Mouse (Mus musculus): ENCODE results near the gene Cdc37. TPM values are rescaled to one million over a fixed set of nuclear protein-coding genes. Genes with fewer than 3 reads are reported as not detected.

Cdc37 gene
- polyA plus RNA-seq, 1 experiment from 2014 or later, result 256 TPM

- H3K4me3 ChIP-seq (replicated peaks; ENCODE audit: low read depth, low read length), result no peak overlapping the region
- no peak for TF ChIP-seq CTCF (IDR thresholded peaks at IDR 0.05; ENCODE audit: low read depth)
- H3K4me2 ChIP-seq (ENCODE audit: low read length), result no peak overlapping the region
- no peak overlapping the region for H3K9ac ChIP-seq (ENCODE audit: low read depth, low read length)
- H3K27me3 ChIP-seq (ENCODE audit: insufficient read depth, low read length), result no peaks in the 10 kb centered on the region
- H3K36me3 ChIP-seq (ENCODE audit: insufficient read depth, low read length), result no peaks in the 10 kb centered on the region
- no peaks in the 10 kb centered on the region for H3K4me1 ChIP-seq (replicated peaks; ENCODE audit: insufficient read depth, low read length)
- H3K9me3 ChIP-seq (replicated peaks; ENCODE audit: low read length), result no peaks in the 10 kb centered on the region
- no peak for ATAC-seq (replicated peaks; ENCODE audit: low FRiP score, low read depth)
- no peak overlapping the region for H3K27ac ChIP-seq
- 84% methylated on average over 7 of the region's 7 CpGs for WGBS
- DNase-seq (ENCODE audit: low spot score), result no peak
Observed at GRCm38 (mm10) chr9:21114190-21114589, 35.6 kb downstream of the Cdc37 start.

DNA sequence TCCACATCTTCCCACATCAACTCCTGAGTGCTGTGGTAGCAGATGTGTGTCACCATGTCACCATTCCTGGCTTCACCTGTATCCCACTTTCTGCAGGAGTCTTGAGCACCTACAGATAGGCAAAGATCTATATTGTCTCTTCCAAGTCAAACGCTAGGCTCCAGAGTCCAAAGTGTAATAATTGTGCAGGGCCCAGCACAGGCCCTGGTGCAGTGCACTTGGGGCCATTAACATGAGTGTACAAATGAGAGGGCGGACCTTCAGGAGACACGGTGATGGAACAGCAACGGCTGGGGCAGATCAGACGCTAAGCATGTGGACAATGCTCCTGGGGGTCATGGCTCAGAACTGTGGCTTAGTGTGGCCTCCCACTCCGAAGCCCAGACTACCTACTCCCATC, 36.0 kb downstream of the Cdc37 start:
- Histone ChIP-seq H3K27ac (no peak overlapping the region), H3K36me3 (ENCODE audit: insufficient read depth, low read length) (no peaks in the 10 kb centered on the region), H3K9me3 (replicated peaks; ENCODE audit: low read length) (no peaks in the 10 kb centered on the region), H3K9ac (ENCODE audit: low read depth, low read length) (no peak overlapping the region), H3K4me2 (ENCODE audit: low read length) (no peak overlapping the region), H3K27me3 (ENCODE audit: insufficient read depth, low read length) (no peaks in the 10 kb centered on the region), H3K4me3 (replicated peaks; ENCODE audit: low read depth, low read length) (no peak overlapping the region), H3K4me1 (replicated peaks; ENCODE audit: insufficient read depth, low read length) (no peaks in the 10 kb centered on the region)
- ATAC-seq (replicated peaks; ENCODE audit: low FRiP score, low read depth), result no peak
- WGBS, result 77% methylated on average over 6 of the region's 6 CpGs
- no peak for TF ChIP-seq CTCF (IDR thresholded peaks at IDR 0.05; ENCODE audit: low read depth)
- no peak for DNase-seq (ENCODE audit: low spot score)

DNA sequence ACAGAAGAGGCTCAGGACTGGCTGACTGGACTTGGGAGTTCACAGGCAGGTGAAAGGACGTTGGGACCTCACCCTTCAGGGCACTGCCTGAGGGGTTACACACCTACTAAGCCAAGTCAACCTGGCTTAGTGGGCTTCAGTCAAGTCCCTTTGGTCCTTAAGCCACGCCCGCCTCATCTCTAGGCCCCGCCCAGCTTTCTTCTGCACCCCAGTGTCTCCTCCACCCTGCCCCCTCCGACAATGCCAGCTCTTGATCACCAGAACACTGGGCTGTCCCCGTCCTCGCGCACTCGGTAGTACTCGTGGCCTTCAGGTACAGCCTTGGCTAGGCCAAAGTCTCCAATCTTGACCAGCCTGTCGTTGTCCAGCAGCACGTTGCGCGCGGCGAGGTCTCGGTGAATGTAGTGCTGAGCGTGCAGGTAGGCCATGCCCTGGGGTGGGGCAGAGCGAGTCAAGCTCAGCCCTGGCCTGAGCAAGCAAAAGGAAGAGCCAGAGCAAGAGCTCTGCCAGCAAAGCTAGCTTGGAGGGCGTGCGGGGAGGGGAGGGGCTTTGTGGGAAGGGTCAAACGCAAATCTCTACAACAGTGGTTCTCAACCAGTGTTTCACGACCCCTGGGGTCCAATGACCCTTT, 42.1 kb downstream of the Cdc37 start:
- 50% methylated on average over 23 of the region's 23 CpGs for WGBS
- H3K4me3 ChIP-seq (replicated peaks; ENCODE audit: low read depth, low read length), result no peak overlapping the region
- H3K4me2 ChIP-seq (ENCODE audit: low read length), result no peak overlapping the region
- no peak for ATAC-seq (replicated peaks; ENCODE audit: low FRiP score, low read depth)
- H3K4me1 ChIP-seq (replicated peaks; ENCODE audit: insufficient read depth, low read length), result no peaks in the 10 kb centered on the region
- no peaks in the 10 kb centered on the region for H3K9me3 ChIP-seq (replicated peaks; ENCODE audit: low read length)
- H3K9ac ChIP-seq (ENCODE audit: low read depth, low read length), result no peak overlapping the region
- DNase-seq (ENCODE audit: low spot score), result no peak
- H3K27me3 ChIP-seq (ENCODE audit: insufficient read depth, low read length), result no peaks in the 10 kb centered on the region
- TF ChIP-seq CTCF (IDR thresholded peaks at IDR 0.05; ENCODE audit: low read depth), result no peak
- no peak overlapping the region for H3K27ac ChIP-seq
- H3K36me3 ChIP-seq (ENCODE audit: insufficient read depth, low read length), result no peaks in the 10 kb centered on the region

DNA sequence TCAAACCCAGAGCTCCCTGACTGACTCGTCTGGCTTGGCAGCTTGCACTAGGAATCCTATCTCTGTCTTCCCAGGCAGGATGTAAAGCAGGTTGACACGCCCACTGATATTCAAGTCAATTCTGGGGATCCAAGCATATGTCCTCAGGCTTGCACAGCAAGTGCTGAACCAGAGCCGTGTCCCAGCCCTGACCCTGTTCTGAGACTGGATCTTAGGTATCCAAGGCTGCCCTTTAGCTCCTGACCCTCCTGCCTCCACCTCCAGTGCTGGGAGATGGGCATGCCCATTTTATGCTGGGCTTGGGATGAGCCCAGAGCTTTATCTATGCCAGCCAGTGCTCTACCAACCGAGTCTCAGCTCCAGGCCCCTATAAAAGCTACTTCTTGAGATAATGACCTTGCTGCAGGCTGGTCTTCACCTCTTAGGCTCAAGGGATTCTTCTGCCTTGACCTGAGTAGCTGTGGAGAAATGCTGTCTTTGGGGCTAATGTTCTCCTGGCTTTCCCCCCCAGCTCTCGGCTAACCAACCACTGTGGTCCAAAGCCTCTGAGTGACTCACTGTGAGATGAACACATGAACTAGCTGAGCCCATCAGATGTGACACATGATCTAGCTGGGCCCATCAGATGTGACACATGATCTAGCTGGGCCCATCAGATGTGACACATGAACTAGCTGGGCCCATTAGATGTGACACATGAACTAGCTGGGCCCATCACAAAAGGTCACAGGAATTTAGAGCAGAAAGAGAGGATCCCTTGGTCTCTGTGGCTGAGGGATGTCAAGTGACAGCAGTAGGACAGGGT, 43.8 kb downstream of the Cdc37 start:
- WGBS, result 64% methylated on average over 5 of the region's 5 CpGs

DNA sequence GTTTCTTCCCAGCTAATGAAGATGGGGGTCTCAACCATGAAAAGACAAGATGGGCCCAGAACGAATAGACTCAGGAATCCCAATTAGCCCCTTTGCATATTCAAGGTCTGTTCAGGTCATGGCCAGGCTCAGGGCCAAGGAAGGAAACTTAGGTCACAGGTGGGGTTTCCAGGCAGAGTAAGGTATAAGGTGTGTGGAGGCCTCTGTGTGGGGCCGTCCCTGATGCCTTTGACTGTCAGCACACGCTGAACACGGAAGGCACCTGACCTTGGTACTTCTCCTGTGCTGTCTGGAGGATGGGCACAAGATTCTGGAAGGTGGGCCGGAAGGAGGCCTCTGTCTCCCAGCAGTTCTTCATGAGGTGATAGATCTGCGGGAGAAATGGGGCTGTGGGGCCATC, 45.0 kb downstream of the Cdc37 start:
- Histone ChIP-seq H3K4me3 (replicated peaks; ENCODE audit: low read depth, low read length) (no peak overlapping the region), H3K9me3 (replicated peaks; ENCODE audit: low read length) (no peaks in the 10 kb centered on the region), H3K9ac (ENCODE audit: low read depth, low read length) (no peak overlapping the region), H3K27ac (no peak overlapping the region), H3K4me2 (ENCODE audit: low read length) (no peak overlapping the region), H3K27me3 (ENCODE audit: insufficient read depth, low read length) (no peaks in the 10 kb centered on the region), H3K4me1 (replicated peaks; ENCODE audit: insufficient read depth, low read length) (no peaks in the 10 kb centered on the region), H3K36me3 (ENCODE audit: insufficient read depth, low read length) (no peaks in the 10 kb centered on the region)
- 88% methylated on average over 6 of the region's 6 CpGs for WGBS
- ATAC-seq (replicated peaks; ENCODE audit: low FRiP score, low read depth), result no peak
- TF ChIP-seq CTCF (IDR thresholded peaks at IDR 0.05; ENCODE audit: low read depth), result no peak
- no peak for DNase-seq (ENCODE audit: low spot score)

More for the DNA sequence above, 43.8 kb downstream of the Cdc37 start:
- H3K9me3 ChIP-seq (replicated peaks; ENCODE audit: low read length), result no peaks in the 10 kb centered on the region
- no peak overlapping the region for H3K9ac ChIP-seq (ENCODE audit: low read depth, low read length)
- 0 out of 2 replicates have a peak, but pooled peaks have one; percentile 15 for ATAC-seq (replicated peaks; ENCODE audit: low FRiP score, low read depth)
- H3K27me3 ChIP-seq (ENCODE audit: insufficient read depth, low read length), result no peaks in the 10 kb centered on the region
- DNase-seq (ENCODE audit: low spot score), result no peak
- H3K36me3 ChIP-seq (ENCODE audit: insufficient read depth, low read length), result no peaks in the 10 kb centered on the region
- no peaks in the 10 kb centered on the region for H3K4me1 ChIP-seq (replicated peaks; ENCODE audit: insufficient read depth, low read length)
- H3K4me2 ChIP-seq (ENCODE audit: low read length), result no peak overlapping the region
- no peak for TF ChIP-seq CTCF (IDR thresholded peaks at IDR 0.05; ENCODE audit: low read depth)
- H3K27ac ChIP-seq, result no peak overlapping the region
- H3K4me3 ChIP-seq (replicated peaks; ENCODE audit: low read depth, low read length), result no peak overlapping the region

DNA sequence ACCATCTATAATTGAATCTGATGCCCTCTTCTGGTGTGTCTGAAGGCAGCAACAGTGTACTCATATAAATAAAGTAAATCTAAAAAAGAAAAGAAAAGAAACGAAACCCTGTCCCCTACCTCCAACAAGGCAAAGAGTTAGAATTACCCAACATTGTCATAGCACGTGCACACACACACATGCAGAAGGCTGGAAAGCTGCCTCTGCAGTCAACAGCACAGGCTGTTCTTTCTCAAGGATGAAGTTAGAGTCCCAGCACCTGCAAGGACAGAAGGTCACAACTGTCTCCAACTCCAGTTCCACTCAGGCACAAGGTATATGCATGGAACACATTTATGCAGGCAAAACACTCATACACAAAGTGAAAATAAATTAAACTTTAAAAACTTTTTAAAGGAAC, 47.7 kb downstream of the Cdc37 start:
- DNase-seq (ENCODE audit: low spot score) (no peak), ATAC-seq (replicated peaks; ENCODE audit: low FRiP score, low read depth) (no peak)
- no peak overlapping the region for H3K27ac ChIP-seq
- H3K9ac ChIP-seq (ENCODE audit: low read depth, low read length), result no peak overlapping the region
- no peaks in the 10 kb centered on the region for H3K36me3 ChIP-seq (ENCODE audit: insufficient read depth, low read length)
- no peaks in the 10 kb centered on the region for H3K9me3 ChIP-seq (replicated peaks; ENCODE audit: low read length)
- 93% methylated on average over 2 of the region's 2 CpGs for WGBS
- H3K4me2 ChIP-seq (ENCODE audit: low read length), result no peak overlapping the region
- TF ChIP-seq CTCF (IDR thresholded peaks at IDR 0.05; ENCODE audit: low read depth), result no peak
- H3K4me1 ChIP-seq (replicated peaks; ENCODE audit: insufficient read depth, low read length), result no peaks in the 10 kb centered on the region
- no peak overlapping the region for H3K4me3 ChIP-seq (replicated peaks; ENCODE audit: low read depth, low read length)
- H3K27me3 ChIP-seq (ENCODE audit: insufficient read depth, low read length), result no peaks in the 10 kb centered on the region

Measured in kidney, postnatal 0 days (tissue).